20 mouse cellular contexts compared by ENCODE assay signal in the genomic region with DNA sequence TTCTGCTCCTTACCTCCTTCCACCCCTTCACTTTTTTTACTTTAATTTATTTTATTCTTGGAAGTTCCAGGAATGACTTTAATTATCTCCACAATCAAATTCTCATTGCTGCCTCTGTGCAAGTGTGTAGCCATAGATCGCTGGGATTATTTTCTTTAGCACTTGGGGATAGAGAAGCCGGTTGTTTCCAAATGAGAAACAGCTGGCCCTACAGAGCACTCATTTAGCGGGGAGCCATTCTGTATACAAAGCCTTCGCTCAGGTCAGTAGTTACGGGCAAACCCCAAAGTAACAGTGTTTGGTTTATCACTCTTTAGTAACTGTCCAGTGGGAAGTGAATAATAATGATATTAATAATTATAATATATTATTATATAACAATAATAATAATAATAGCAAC. TPM values are rescaled to one million over a fixed set of nuclear protein-coding genes. Genes with fewer than 3 reads are reported as not detected.
DNase-seq lines count a peak whose midpoint lies in the region; ATAC-seq lines count a peak whose summit lies in the region.
"Had no signal": no experiment of that assay in that cellular context is flagged by ENCODE, and none has a peak within 500 bp of the region (broad histone marks: within the 10 kb centered on the region; RNA-seq: fewer than 3 reads in every experiment).

No protein-coding gene starts in this region.

- no peak overlapping the region for H3K4me3 ChIP-seq in hindbrain, embryonic 10.5 days
- no peak overlapping the region for H3K4me3 ChIP-seq in hindbrain, embryonic 16.5 days (ENCODE audit: low read length)
- H3K4me3 ChIP-seq in midbrain, embryonic 12.5 days = no peak overlapping the region
- H3K4me3 ChIP-seq: erythroblast, embryonic 14.5 days; heart, adult 2 months had no signal

- no peak overlapping the region for H3K9ac ChIP-seq in hindbrain, embryonic 16.5 days (ENCODE audit: low read depth, low read length)
- no peak overlapping the region for H3K9ac ChIP-seq in midbrain, embryonic 12.5 days (replicated peaks)
- H3K9ac ChIP-seq: liver, postnatal 0 days had no signal

- H3K4me1 ChIP-seq in hindbrain, embryonic 10.5 days (replicated peaks) = peaks cover 55% of the 10 kb centered on the region
- peaks cover 12% of the 10 kb centered on the region for H3K4me1 ChIP-seq in hindbrain, embryonic 16.5 days (ENCODE audit: control insufficient read depth, insufficient read depth, low read depth, low read length)
- H3K4me1 ChIP-seq in midbrain, embryonic 12.5 days = peaks cover 45% of the 10 kb centered on the region

- no peaks in the 10 kb centered on the region for H3K36me3 ChIP-seq in hindbrain, embryonic 10.5 days
- no peaks in the 10 kb centered on the region for H3K36me3 ChIP-seq in hindbrain, embryonic 16.5 days (ENCODE audit: control insufficient read depth, insufficient read depth, low read length)
- H3K36me3 ChIP-seq in midbrain, embryonic 12.5 days = no peaks in the 10 kb centered on the region

- no peak for ATAC-seq in hindbrain, embryonic 16.5 days
- no peak for ATAC-seq in midbrain, embryonic 12.5 days (ENCODE audit: low FRiP score, low read depth)
- ATAC-seq: liver, postnatal 0 days had no signal

- WGBS in hindbrain, embryonic 10.5 days = 52% methylated on average over 5 of the region's 5 CpGs
- WGBS in hindbrain, embryonic 16.5 days = 28% methylated on average over 5 of the region's 5 CpGs
- WGBS in midbrain, embryonic 12.5 days = 29% methylated on average over 5 of the region's 5 CpGs

- H3K27me3 ChIP-seq in hindbrain, embryonic 10.5 days (ENCODE audit: insufficient read depth, poor library complexity, severe bottlenecking) = no peaks in the 10 kb centered on the region
- H3K27me3 ChIP-seq in hindbrain, embryonic 16.5 days (replicated peaks; ENCODE audit: control insufficient read depth, insufficient read depth, low read length) = no peaks in the 10 kb centered on the region
- H3K27me3 ChIP-seq in midbrain, embryonic 12.5 days = no peaks in the 10 kb centered on the region

- no peaks in the 10 kb centered on the region for H3K9me3 ChIP-seq in hindbrain, embryonic 10.5 days
- H3K9me3 ChIP-seq in hindbrain, embryonic 16.5 days (ENCODE audit: control insufficient read depth, low read length) = no peaks in the 10 kb centered on the region
- no peaks in the 10 kb centered on the region for H3K9me3 ChIP-seq in midbrain, embryonic 12.5 days

- peak overlapping the region; percentile 80 for H3K27ac ChIP-seq in hindbrain, embryonic 10.5 days
- H3K27ac ChIP-seq in hindbrain, embryonic 16.5 days (ENCODE audit: low read depth, low read length) = no peak overlapping the region
- peak overlapping the region; percentile 60 for H3K27ac ChIP-seq in midbrain, embryonic 12.5 days (replicated peaks)
- H3K27ac ChIP-seq: heart, adult 2 months; macrophage had no signal

- no peak overlapping the region for H3K4me2 ChIP-seq in hindbrain, embryonic 16.5 days (ENCODE audit: low read length)
- H3K4me2 ChIP-seq in midbrain, embryonic 12.5 days (replicated peaks) = no peak overlapping the region

- DNase-seq in hindbrain, embryonic 10.5 days (ENCODE audit: low spot score) = no peak
- peak; percentile 70 for DNase-seq in embryo, embryonic 11 days
- peak; percentile 50 for DNase-seq in forelimb bud, embryonic 11.5 days (ENCODE audit: low read depth, low spot score)
- DNase-seq in urinary bladder, postnatal 10 days (ENCODE audit: low spot score) = no peak
- DNase-seq in frontal cortex, postnatal 25 days (ENCODE audit: low spot score in 2 of 2) = no peak
- DNase-seq: adrenal gland, postnatal 14 days; B cell, adult 2 months; cerebellum, adult 11-12 months; gastrocnemius, postnatal 10 days; heart, adult 2 months; kidney, adult 2 months; kidney, postnatal 25 days; liver; liver, postnatal 0 days; retina, postnatal 1 day; thymus, postnatal 4 days had no signal

RNA-seq across cellular contexts. Expression of a gene that starts 38.4 kb away (rescaled TPM):
- polyA plus RNA-seq in hindbrain, embryonic 10.5 days (2016; fragmentation: Nextera tagmentation; extraction: Ambion mirVana) = 60.1 and 77.9 TPM in 2 replicates
- polyA plus RNA-seq in hindbrain, embryonic 16.5 days (2015; fragmentation: Nextera tagmentation; extraction: Ambion mirVana) = 106 and 111 TPM in 2 replicates
- polyA plus RNA-seq in midbrain, embryonic 12.5 days (2016; fragmentation: Nextera tagmentation; extraction: Ambion mirVana) = 89.4 and 89.6 TPM in 2 replicates
- polyA plus RNA-seq: erythroblast, embryonic 14.5 days had no signal

Comparison
In these comparisons a context has a peak if more than half of its experiments do, and no peak if none do; other contexts are left out.
1. DNase-seq: peak in embryo, embryonic 11 days (single experiment) and forelimb bud, embryonic 11.5 days (single experiment); none in hindbrain, embryonic 10.5 days (single experiment), urinary bladder, postnatal 10 days (single experiment) and frontal cortex, postnatal 25 days (0 of 2).